16 mouse cellular contexts compared by ENCODE assay signal in genomic region chr5:146330765-146331115, GRCm38 (mm10). TPM values are rescaled to one million over a fixed set of nuclear protein-coding genes. Genes with fewer than 3 reads are reported as not detected.
A peak's percentile ranks its signal among the peaks of the same experiment; 100 is the strongest.
DNase-seq lines count a peak whose midpoint lies in the region; ATAC-seq and TF ChIP-seq lines count a peak whose summit lies in the region.
"Had no signal": no experiment of that assay in that cellular context is flagged by ENCODE, and none has a peak within 500 bp of the region (broad histone marks: within the 10 kb centered on the region; RNA-seq: fewer than 3 reads in every experiment).

No protein-coding gene starts in this region.

- H3K9me3 ChIP-seq in midbrain, embryonic 11.5 days (ENCODE audit: control insufficient read depth, low read length): no peaks in the 10 kb centered on the region
- no peaks in the 10 kb centered on the region for H3K9me3 ChIP-seq in midbrain, embryonic 16.5 days (replicated peaks; ENCODE audit: control insufficient read depth, low read length, poor library complexity, severe bottlenecking)
- H3K9me3 ChIP-seq in liver, embryonic 15.5 days (replicated peaks): no peaks in the 10 kb centered on the region
- H3K9me3 ChIP-seq: embryonic facial prominence, embryonic 13.5 days; forebrain, embryonic 15.5 days; heart, embryonic 13.5 days; hindbrain, embryonic 12.5 days had no signal

- TF ChIP-seq CTCF in kidney, adult 2 months (conservative IDR thresholded peaks at IDR 0.05; ENCODE audit: insufficient read depth, insufficient read length, low read depth, low read length): no peak

- DNase-seq in heart, adult 11 months: peak; percentile 51
- DNase-seq in heart, postnatal 10 days: no peak
- DNase-seq in midbrain, embryonic 11.5 days (ENCODE audit: low spot score, missing footprints): peak; percentile 80
- DNase-seq in urinary bladder, postnatal 25 days (ENCODE audit: low spot score): no peak
- DNase-seq in kidney, adult 2 months: no peak
- DNase-seq: adrenal gland, adult 2 months; cerebellum, adult 9-11 months had no signal

- H3K27me3 ChIP-seq in midbrain, embryonic 11.5 days (ENCODE audit: control insufficient read depth, insufficient read depth, low read length): no peaks in the 10 kb centered on the region
- no peaks in the 10 kb centered on the region for H3K27me3 ChIP-seq in midbrain, embryonic 16.5 days (ENCODE audit: control insufficient read depth, insufficient read depth, low read depth, low read length)
- no peaks in the 10 kb centered on the region; the same call in 1 of the 2 replicates for H3K27me3 ChIP-seq in liver, embryonic 15.5 days
- no peaks in the 10 kb centered on the region; the same call in 1 of the 2 replicates for H3K27me3 ChIP-seq in kidney, adult 2 months (replicated peaks; ENCODE audit: control insufficient read depth, insufficient read depth, low read length)
- H3K27me3 ChIP-seq: embryonic facial prominence, embryonic 13.5 days; forebrain, embryonic 15.5 days; hindbrain, embryonic 12.5 days had no signal

- no peak overlapping the region for H3K4me3 ChIP-seq in midbrain, embryonic 11.5 days (ENCODE audit: low read depth, low read length)
- H3K4me3 ChIP-seq in midbrain, embryonic 16.5 days (ENCODE audit: low read depth, low read length): no peak overlapping the region
- H3K4me3 ChIP-seq in liver, embryonic 15.5 days (replicated peaks): no peak overlapping the region
- H3K4me3 ChIP-seq in kidney, adult 2 months (ENCODE audit: insufficient read depth, low read depth, low read length): no peak overlapping the region
- H3K4me3 ChIP-seq: embryonic facial prominence, embryonic 13.5 days; forebrain, embryonic 15.5 days; heart, adult 2 months; heart, embryonic 13.5 days; hindbrain, embryonic 12.5 days had no signal

- H3K36me3 ChIP-seq in midbrain, embryonic 11.5 days (ENCODE audit: control insufficient read depth, insufficient read depth, low read length): no peaks in the 10 kb centered on the region
- no peaks in the 10 kb centered on the region for H3K36me3 ChIP-seq in midbrain, embryonic 16.5 days (ENCODE audit: control insufficient read depth, insufficient read depth, low read length)
- no peaks in the 10 kb centered on the region for H3K36me3 ChIP-seq in liver, embryonic 15.5 days (replicated peaks)
- H3K36me3 ChIP-seq in kidney, adult 2 months (ENCODE audit: control insufficient read depth, insufficient read depth, low read length): no peaks in the 10 kb centered on the region
- H3K36me3 ChIP-seq: embryonic facial prominence, embryonic 13.5 days; forebrain, embryonic 15.5 days; heart, embryonic 13.5 days; hindbrain, embryonic 12.5 days had no signal

- intact Hi-C loops in heart, postnatal 10 days (cut with DNase I): loop anchor here (5.0 kb wide), 2 partner anchors 92 to 147 kb away; no protein-coding TSS in a partner anchor

- TF ChIP-seq POLR2A in kidney, adult 2 months (IDR thresholded peaks at IDR 0.05; ENCODE audit: low read depth, low read length): no peak

- ATAC-seq in midbrain, embryonic 11.5 days (ENCODE audit: low FRiP score): no peak
- ATAC-seq in midbrain, embryonic 16.5 days: no peak
- ATAC-seq in liver, embryonic 15.5 days (ENCODE audit: insufficient read depth): no peak
- ATAC-seq: CD4-positive, CD25-positive, alpha-beta regulatory T cell, adult 4 months; forebrain, embryonic 15.5 days; hindbrain, embryonic 16.5 days had no signal

- no peak overlapping the region for H3K9ac ChIP-seq in midbrain, embryonic 11.5 days (ENCODE audit: low read length)
- H3K9ac ChIP-seq in midbrain, embryonic 16.5 days (ENCODE audit: low read depth, low read length): no peak overlapping the region
- H3K9ac ChIP-seq in liver, embryonic 15.5 days: no peak overlapping the region
- H3K9ac ChIP-seq: embryonic facial prominence, embryonic 13.5 days; forebrain, embryonic 15.5 days; heart, embryonic 13.5 days; hindbrain, embryonic 12.5 days had no signal

- no peak overlapping the region for H3K27ac ChIP-seq in midbrain, embryonic 11.5 days (ENCODE audit: low read depth, low read length)
- H3K27ac ChIP-seq in midbrain, embryonic 16.5 days (ENCODE audit: low read length): no peak overlapping the region
- H3K27ac ChIP-seq in liver, embryonic 15.5 days (replicated peaks): peak overlapping the region; percentile 60
- H3K27ac ChIP-seq in kidney, adult 2 months (ENCODE audit: insufficient read depth, low read depth, low read length): no peak overlapping the region
- H3K27ac ChIP-seq: embryonic facial prominence, embryonic 13.5 days; forebrain, embryonic 15.5 days; heart, adult 2 months; heart, embryonic 13.5 days; hindbrain, embryonic 12.5 days had no signal

- H3K4me1 ChIP-seq in midbrain, embryonic 11.5 days (ENCODE audit: control insufficient read depth, insufficient read depth, low read length): no peaks in the 10 kb centered on the region
- H3K4me1 ChIP-seq in midbrain, embryonic 16.5 days (ENCODE audit: control insufficient read depth, insufficient read depth, low read length): peaks cover 5% of the 10 kb centered on the region
- H3K4me1 ChIP-seq in liver, embryonic 15.5 days (replicated peaks): peaks cover 39% of the 10 kb centered on the region
- H3K4me1 ChIP-seq in kidney, adult 2 months (ENCODE audit: control insufficient read depth, insufficient read depth, low read length): no peaks in the 10 kb centered on the region
- H3K4me1 ChIP-seq: embryonic facial prominence, embryonic 13.5 days; forebrain, embryonic 15.5 days; heart, embryonic 13.5 days; hindbrain, embryonic 12.5 days had no signal

- no peak overlapping the region for H3K4me2 ChIP-seq in midbrain, embryonic 11.5 days
- no peak overlapping the region for H3K4me2 ChIP-seq in midbrain, embryonic 16.5 days (ENCODE audit: low read length)
- 0 out of 2 replicates have a peak overlapping the region, but pooled peaks have one; percentile 64 for H3K4me2 ChIP-seq in liver, embryonic 15.5 days
- H3K4me2 ChIP-seq: embryonic facial prominence, embryonic 13.5 days; forebrain, embryonic 15.5 days; hindbrain, embryonic 12.5 days had no signal

- WGBS in midbrain, embryonic 11.5 days: 46% methylated on average over 3 of the region's 3 CpGs
- WGBS in midbrain, embryonic 16.5 days: 37% methylated on average over 3 of the region's 3 CpGs
- WGBS in liver, embryonic 15.5 days (ENCODE audit: insufficient replicate concordance): 17% methylated on average over 3 of the region's 3 CpGs
- 18% methylated on average over 3 of the region's 3 CpGs for WGBS in kidney, adult 2 months

RNA-seq across cellular contexts. Expression of gene Wasf3, which starts 54.0 kb away (rescaled TPM):
- under 1 TPM; 0.50 to 0.53 TPM for total RNA-seq in heart, postnatal 10 days (2021)
- 6.3 and 6.4 TPM in 2 replicates for polyA plus RNA-seq in midbrain, embryonic 11.5 days (2014; fragmentation: Nextera tagmentation; extraction: Ambion mirVana)
- polyA plus RNA-seq in midbrain, embryonic 16.5 days (2015; fragmentation: Nextera tagmentation; extraction: Ambion mirVana): 21.0 and 21.4 TPM in 2 replicates
- polyA plus RNA-seq in liver, embryonic 15.5 days (2015; fragmentation: Nextera tagmentation; extraction: Ambion mirVana): 0.05 TPM in 2 replicates
- polyA plus RNA-seq in kidney, adult 2 months (2012; rRNA removed): 5.9 and 6.4 TPM in 2 replicates
- polyA plus RNA-seq: CD4-positive, CD25-positive, alpha-beta regulatory T cell, adult 4 months had no signal

Comparison
In these comparisons a context has a peak if more than half of its experiments do, and no peak if none do; other contexts are left out.
1. DNase-seq: peak in heart, adult 11 months (single experiment) and midbrain, embryonic 11.5 days (single experiment); none in heart, postnatal 10 days (0 of 2), urinary bladder, postnatal 25 days (single experiment) and kidney, adult 2 months (single experiment).